Mouse (Mus musculus) brain, embryonic 14.5 days (tissue): ENCODE data around the gene Tmem104.

Experiments used
- CTCF ChIP-seq: fragments of 200-500 bp; IDR thresholded peaks from 2 replicates; pipeline ENCODE4 v1.5.1; 2012; ENCODE audit warnings: inconsistent platforms, mild to moderate bottlenecking, moderate library complexity, borderline replicate concordance; ENCODE audit not compliant: insufficient read depth, insufficient read length; ENCODE audit errors: extremely low read depth
- POLR2A ChIP-seq: fragments of 200-500 bp; IDR thresholded peaks from 2 replicates; pipeline ENCODE4 v1.6.1; 2012; ENCODE audit warnings: mild to moderate bottlenecking, inconsistent platforms, borderline replicate concordance; ENCODE audit not compliant: poor library complexity, insufficient read depth, insufficient read length, severe bottlenecking; ENCODE audit errors: extremely low read depth

- no peak for TF ChIP-seq POLR2A
- no peak for TF ChIP-seq CTCF
Measured at GRCm38 (mm10) chr11:115231168-115231915, 44.1 kb downstream of the Tmem104 start.
